Mouse (Mus musculus) CD8-positive naive resting alpha-beta T cell, adult 2 months (primary cell): ENCODE results near the gene Dnaic1.

Experiments
- DNase-seq, 2 experiments: peaks; one replicate each; pipeline ENCODE4 v3.0.0; 2022; ENCODE audit warnings: low read depth in 2 of 2, low spot score in 2 of 2

Gene Dnaic1

DNA sequence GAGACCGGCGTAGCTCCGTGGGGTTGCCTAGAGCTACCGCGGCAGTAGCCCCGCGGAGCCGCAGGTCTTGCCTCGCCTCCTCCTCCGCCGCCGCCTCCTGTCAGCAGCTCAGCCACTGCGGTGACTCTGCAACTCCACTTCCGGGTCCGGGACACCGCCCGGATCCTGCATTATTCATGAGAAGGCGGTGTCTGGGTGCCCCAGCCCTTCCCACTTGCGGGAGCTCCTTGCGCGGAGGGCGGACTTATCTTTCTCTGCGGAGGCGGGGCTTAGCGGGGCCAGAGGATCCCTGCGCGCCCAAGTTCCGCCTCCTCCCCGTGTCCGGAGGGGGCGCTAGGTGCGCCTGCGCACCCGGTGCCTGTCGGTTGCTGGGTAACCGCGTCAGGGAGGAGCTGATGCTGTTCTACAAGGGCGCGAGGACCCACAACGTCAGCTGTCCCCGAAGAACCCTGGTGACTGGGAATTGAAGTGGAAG lies at the start of gene Dnaic1, which contains the start of gene Fam219a:
Gene Dnaic1, plus strand, starts transcription at position 365 of the 475 bp plus-strand sequence.
Gene Fam219a, minus strand, starts transcription at position 128 of the 475 bp plus-strand sequence.
- DNase-seq: peak; percentile 97 to 98

DNA sequence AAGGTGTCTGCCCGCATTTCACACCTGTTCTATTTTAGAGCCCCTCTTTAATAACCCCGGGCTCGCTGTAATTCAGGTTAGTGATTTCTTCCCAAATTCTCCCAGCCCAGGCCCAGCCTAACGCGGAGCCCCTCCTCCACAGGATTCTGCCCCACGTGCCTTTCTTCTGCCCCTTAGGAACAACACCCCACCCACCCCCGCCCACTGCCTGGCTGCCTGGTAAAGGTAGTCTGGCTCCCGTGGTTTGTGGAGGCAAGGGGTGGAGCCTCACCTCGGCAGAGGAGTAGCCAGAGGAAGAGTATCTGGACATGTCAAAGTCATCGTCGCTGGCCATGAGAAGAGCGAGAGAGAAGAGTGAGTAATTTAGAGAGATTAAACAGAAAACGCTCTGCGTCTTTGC lies 48.9 kb upstream of the Dnaic1 start:
- DNase-seq: no peak

DNA sequence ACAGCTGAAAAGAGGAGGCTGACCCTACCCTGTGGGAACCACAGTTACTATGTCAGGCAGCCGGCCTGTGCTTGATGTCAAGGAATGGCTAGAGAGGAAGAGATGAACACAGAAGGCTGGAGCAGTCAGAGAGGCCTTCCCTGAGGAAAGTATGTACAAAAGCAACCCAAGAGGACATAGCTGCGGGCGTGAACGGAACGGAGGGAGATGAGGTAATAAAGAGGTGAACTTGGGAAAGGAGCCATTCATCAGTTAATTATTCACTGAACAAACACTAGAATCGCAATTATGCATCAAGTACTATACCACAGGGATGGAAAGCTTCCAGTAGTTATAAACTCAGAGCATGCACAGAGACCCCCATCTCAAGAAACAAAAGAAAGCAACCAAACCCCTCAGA lies 47.4 kb upstream of the Dnaic1 start:
- DNase-seq: no peak

- peak in 1 of 2 experiments; percentile 44 for DNase-seq
Observed at GRCm38 (mm10) chr4:41522788-41523187, 46.8 kb upstream of the Dnaic1 start.

- no peak for DNase-seq
Observed at GRCm38 (mm10) chr4:41523839-41524238, 45.7 kb upstream of the Dnaic1 start.

DNA sequence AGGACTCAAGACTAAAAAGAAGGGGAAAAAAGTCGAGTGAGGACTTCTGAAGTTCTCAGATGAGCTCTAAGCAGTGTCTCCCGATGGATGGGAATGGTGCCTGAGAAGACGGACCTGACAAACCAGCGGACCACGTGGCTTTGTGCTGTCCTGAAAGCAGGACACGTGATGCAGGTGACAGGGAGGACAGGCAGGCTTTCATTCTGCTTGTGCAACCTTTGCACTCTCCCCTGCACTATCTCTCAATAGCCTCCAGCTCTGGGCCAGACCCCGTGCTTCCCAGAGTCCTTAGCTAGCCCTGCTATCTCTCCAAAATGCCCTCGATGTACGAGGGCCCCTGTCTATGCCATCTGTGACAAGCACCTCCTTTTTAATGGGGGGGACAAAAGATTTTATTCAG lies 44.7 kb upstream of the Dnaic1 start:
- DNase-seq: no peak

DNA sequence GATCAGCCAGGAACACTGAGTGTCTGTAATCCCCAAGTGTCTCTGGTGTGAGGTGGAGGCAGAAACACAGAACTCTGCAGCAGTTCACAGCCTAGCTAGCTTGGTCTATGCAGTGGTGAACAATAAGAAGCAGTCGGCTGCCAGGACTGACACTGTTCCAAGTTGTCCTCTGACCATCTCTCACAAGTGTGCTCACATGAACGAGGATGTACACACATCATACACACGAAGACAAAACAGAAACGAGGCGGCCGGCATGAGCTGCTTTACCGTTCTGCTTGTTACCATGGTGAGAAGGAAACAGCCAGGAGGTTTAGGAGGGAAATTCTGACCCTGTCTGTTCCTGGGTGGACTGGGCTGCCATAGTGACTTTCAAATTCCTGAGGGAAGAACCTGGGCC lies 43.0 kb upstream of the Dnaic1 start:
- no peak for DNase-seq

DNA sequence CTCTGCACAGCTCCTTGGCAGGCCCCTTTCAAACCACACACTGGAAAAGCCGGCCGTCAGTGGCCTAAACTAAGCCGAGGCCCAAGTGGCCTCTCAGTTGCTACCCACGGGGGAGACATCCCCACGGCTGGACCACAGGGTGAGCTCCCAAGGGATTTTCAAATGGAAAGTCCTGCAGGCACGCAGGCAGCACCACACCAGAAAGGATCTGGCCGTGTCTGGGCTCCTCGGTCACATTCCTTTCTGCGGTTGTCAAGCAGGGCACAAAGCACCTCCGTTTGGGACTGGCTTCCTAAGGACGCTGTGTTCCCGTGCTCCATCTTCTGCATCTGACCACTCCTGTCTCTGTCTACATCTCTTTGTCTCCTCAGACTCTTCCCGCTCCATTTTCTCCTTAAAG lies 42.5 kb upstream of the Dnaic1 start:
- DNase-seq: no peak

DNA sequence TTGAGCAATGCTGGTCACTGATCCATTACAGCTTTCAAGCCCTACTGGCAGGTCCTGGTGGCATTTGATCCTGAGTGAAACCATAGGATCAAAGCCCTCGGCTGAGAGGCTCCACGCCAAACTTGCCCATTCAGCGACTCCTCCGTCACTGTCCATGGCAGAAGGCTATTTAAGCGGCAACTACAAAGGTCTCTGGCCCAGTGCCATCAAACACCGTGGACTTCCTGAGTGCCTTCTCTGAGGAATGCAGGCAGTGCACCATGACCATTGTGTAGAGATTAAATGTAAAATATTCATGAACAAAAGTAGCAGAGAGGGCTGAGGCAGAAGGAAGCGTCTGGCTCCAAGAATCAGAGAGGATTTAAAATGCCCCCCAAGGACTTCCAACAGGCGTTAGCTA lies 41.6 kb upstream of the Dnaic1 start:
- DNase-seq: no peak

GRCm38 (mm10) chr4:41532420-41532819 lies 37.2 kb upstream of the Dnaic1 start:
- DNase-seq: no peak

DNA sequence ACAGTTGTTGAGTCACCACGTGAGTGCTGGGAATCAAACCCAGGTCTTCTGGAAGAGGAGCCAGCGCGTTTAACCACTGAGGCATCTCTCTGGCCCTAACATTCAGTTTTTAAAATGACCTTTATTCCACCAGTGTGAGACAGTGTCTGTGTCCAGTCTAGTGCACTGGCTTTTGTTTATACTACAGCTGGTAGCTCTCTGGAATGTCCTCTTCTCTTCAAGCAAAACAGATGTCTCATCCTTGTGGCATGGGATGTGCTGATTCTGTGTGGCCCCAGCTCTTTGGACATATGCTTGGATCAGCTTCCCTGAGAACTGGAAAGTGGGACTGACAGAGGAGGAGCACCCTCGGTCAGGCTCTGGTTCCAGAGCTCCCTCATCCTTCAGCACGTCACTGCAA lies 34.7 kb upstream of the Dnaic1 start:
- DNase-seq: no peak

- DNase-seq: no peak
Observed at GRCm38 (mm10) chr4:41542136-41542535, 27.4 kb upstream of the Dnaic1 start.

GRCm38 (mm10) chr4:41545985-41546384 lies 23.6 kb upstream of the Dnaic1 start:
- no peak for DNase-seq

- no peak for DNase-seq
Observed at GRCm38 (mm10) chr4:41547086-41547485, 22.5 kb upstream of the Dnaic1 start.

DNA sequence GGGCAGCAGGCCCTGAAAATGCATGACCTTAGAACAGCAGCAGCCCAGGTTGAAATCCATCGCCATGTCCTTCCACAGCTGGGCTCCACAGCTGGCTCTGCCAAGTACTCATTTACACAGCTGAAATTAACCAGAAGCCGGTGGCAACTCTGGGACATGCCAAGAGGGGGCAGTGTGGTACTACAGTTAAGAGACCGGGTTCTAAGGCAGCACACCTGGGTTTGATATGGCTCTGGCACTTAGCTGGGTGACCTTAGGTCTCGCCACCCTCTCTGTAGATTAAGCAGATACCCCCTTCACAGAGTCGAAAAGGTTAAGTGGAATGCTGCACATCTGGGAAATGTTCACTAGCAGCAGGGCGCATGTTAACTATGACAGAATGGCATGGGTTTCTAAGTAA lies 17.0 kb upstream of the Dnaic1 start:
- DNase-seq: peak; percentile 68 to 78

- no peak for DNase-seq
Observed at GRCm38 (mm10) chr4:41553116-41553515, 16.5 kb upstream of the Dnaic1 start.

GRCm38 (mm10) chr4:41554994-41555663 lies 14.4 kb upstream of the Dnaic1 start:
- DNase-seq: no peak

DNA sequence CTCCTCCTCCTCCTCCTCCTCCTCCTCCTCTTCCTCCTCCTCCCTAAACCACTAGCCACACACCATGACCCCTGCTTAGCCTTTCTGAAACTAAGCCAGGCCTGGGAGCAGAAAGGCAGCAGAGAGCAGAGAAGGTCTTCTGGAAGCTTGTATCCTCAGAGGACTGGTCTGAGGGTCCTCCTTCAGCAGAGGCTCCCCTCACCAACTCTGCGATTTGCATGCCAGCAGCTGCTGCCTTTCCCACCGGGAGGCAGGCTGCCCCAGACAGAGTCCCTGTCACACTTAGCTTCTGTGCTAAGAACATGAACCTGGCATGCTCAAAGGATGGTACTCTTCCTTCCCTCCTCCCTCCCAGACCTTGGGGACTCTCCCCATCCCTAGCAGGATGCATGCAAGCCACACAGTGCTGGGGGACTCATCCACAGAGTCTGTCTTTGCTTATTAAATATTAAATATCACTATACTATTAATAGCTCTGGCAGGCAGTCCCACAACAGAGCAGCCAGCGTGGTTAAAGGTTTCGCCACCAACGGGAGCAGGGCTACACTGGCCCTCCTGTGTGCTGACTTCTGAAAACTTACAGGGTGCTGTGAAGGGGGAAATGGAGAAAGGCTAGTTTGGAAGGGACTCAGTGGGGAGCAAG lies 13.1 kb upstream of the Dnaic1 start:
- no peak for DNase-seq

DNA sequence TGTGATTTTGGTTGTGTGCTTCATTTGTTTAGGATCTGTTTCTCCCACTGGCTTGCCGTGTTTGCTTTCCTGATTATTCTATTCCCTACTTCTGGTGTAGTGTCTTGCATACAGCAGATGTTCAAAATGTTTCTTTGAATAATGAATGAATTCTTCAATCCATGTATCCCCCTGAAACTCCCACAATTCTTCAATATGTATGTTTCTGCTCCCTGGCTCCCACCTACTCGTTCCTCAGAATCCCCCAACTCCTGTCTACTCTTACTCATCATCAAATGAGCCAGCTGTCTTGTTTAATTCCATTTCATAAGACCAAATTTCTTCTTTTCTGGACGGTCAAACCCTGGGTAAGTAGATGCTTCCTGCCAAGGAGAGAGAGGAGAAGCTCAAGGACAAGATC lies 12.5 kb upstream of the Dnaic1 start:
- no peak for DNase-seq

- DNase-seq: no peak
Observed at GRCm38 (mm10) chr4:41563297-41563696, 6.3 kb upstream of the Dnaic1 start.

DNA sequence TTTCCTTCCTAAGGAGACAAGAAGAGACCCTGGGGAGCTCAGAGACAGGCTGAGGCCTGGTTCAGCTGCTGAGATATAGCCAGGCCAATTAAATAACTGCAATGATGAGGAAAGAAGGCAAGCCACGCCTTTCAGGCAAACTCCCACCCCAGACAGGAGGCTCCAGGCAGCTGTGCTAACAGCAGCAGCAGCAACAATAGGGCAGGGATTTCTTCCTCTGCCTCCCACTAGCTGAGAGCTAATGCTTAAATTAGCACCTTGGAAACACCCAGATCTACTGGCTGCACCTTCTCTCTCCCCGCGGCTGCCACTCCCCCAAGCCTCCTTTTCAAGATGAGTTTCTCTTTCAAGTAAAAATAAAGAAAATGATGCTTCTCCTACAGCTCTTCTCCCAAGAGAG lies 3.5 kb upstream of the Dnaic1 start:
- DNase-seq: no peak

GRCm38 (mm10) chr4:41568239-41568638 lies 1.3 kb upstream of the Dnaic1 start:
- no peak for DNase-seq
